ENCODE assay signal across 8 mouse cellular contexts in genomic region chr3:96197129-96197749, GRCm38 (mm10). TPM values are rescaled to one million over a fixed set of nuclear protein-coding genes. Genes with fewer than 3 reads are reported as not detected.
DNase-seq lines count a peak whose midpoint lies in the region; ATAC-seq lines count a peak whose summit lies in the region.

No protein-coding gene starts in this region.

- under 1% methylated on average over 50 of the region's 50 CpGs for WGBS in intestine, embryonic 16.5 days

- peak overlapping the region; percentile 99 for H3K4me2 ChIP-seq in intestine, embryonic 16.5 days (ENCODE audit: low read depth, low read length)

- peak; percentile 90 for DNase-seq in adrenal gland, postnatal 10 days
- DNase-seq in embryo, embryonic 9.5 days (ENCODE audit: extremely low spot score) = peak; percentile 90
- peak; percentile 76 for DNase-seq in gastrocnemius, postnatal 36 days
- peak; percentile 92 to 98 for DNase-seq in left cerebral cortex, postnatal 25 days (ENCODE audit: low spot score in 2 of 2)
- DNase-seq in mesoderm, embryonic 11.5 days (ENCODE audit: low read depth, low spot score) = peak; percentile 90
- peak; percentile 86 for DNase-seq in right cerebral cortex, postnatal 4 days
- DNase-seq in yolk sac, embryonic 10.5 days (ENCODE audit: low spot score) = peak; percentile 89

- peaks cover 10% of the 10 kb centered on the region for H3K4me1 ChIP-seq in intestine, embryonic 16.5 days (ENCODE audit: control insufficient read depth, insufficient read depth, low read length)

- no peaks in the 10 kb centered on the region for H3K27me3 ChIP-seq in intestine, embryonic 16.5 days (replicated peaks; ENCODE audit: control insufficient read depth, insufficient read depth, low read length)

- no peaks in the 10 kb centered on the region for H3K9me3 ChIP-seq in intestine, embryonic 16.5 days (ENCODE audit: control insufficient read depth, low read length)

- H3K27ac ChIP-seq in intestine, embryonic 16.5 days (ENCODE audit: low read length) = peak overlapping the region; percentile 91

- no peaks in the 10 kb centered on the region for H3K36me3 ChIP-seq in intestine, embryonic 16.5 days (ENCODE audit: control insufficient read depth, insufficient read depth, low read length)

- peak; percentile 94 for ATAC-seq in intestine, embryonic 16.5 days

- H3K4me3 ChIP-seq in intestine, embryonic 16.5 days (ENCODE audit: low read length) = peak overlapping the region; percentile 72

- intact Hi-C loops in gastrocnemius, postnatal 36 days (cut with DNase I) = no loop called here
- intact Hi-C loops in left cerebral cortex, postnatal 25 days (cut with DNase I) = no loop called here

- H3K9ac ChIP-seq in intestine, embryonic 16.5 days (ENCODE audit: low read depth, low read length) = peak overlapping the region; percentile 88

RNA-seq across cellular contexts. Expression of gene Sv2a, which starts 16.3 kb away (rescaled TPM):
- 10 to 100 TPM in 1 of 2 experiments, 1 to 10 TPM in 1; 9.5 to 14.2 TPM for total RNA-seq in adrenal gland, postnatal 10 days (2021)
- total RNA-seq in gastrocnemius, postnatal 36 days (2021) = 1 to 10 TPM in 1 of 2 experiments, under 1 TPM in 1; 0.37 to 1.5 TPM
- 3.2 and 3.4 TPM in 2 replicates for polyA plus RNA-seq in intestine, embryonic 16.5 days (2015; fragmentation: Nextera tagmentation; extraction: Ambion mirVana)
- total RNA-seq in left cerebral cortex, postnatal 25 days (2021) = 100 to 1,000 TPM; 429 to 435 TPM

RNA-seq across cellular contexts. Expression of gene Bola1, which starts 22.3 kb away (rescaled TPM):
- total RNA-seq in adrenal gland, postnatal 10 days (2021) = 10 to 100 TPM; 28.6 to 31.3 TPM
- 10 to 100 TPM; 20.8 to 24.6 TPM for total RNA-seq in gastrocnemius, postnatal 36 days (2021)
- polyA plus RNA-seq in intestine, embryonic 16.5 days (2015; fragmentation: Nextera tagmentation; extraction: Ambion mirVana) = 65.2 and 66.2 TPM in 2 replicates
- total RNA-seq in left cerebral cortex, postnatal 25 days (2021) = 10 to 100 TPM; 15.6 to 16.9 TPM

RNA-seq across cellular contexts. Expression of gene Hist2h2ab, which starts 22.4 kb away (rescaled TPM):
- total RNA-seq in adrenal gland, postnatal 10 days (2021) = 10 to 100 TPM; 17.5 to 21.2 TPM
- under 1 TPM in 1 of 2 experiments, not detected in 1; 0.92 TPM for total RNA-seq in gastrocnemius, postnatal 36 days (2021)
- 0.70 TPM in 1 of 2 replicates, not detected in the other for polyA plus RNA-seq in intestine, embryonic 16.5 days (2015; fragmentation: Nextera tagmentation; extraction: Ambion mirVana)
- 1 to 10 TPM; 4.8 to 8.9 TPM for total RNA-seq in left cerebral cortex, postnatal 25 days (2021)

RNA-seq across cellular contexts. Expression of gene Hist2h2ac, which starts 23.4 kb away (rescaled TPM):
- 100 to 1,000 TPM; 154 to 170 TPM for total RNA-seq in adrenal gland, postnatal 10 days (2021)
- total RNA-seq in gastrocnemius, postnatal 36 days (2021) = 10 to 100 TPM in 1 of 2 experiments, 1 to 10 TPM in 1; 9.9 to 10.3 TPM
- polyA plus RNA-seq in intestine, embryonic 16.5 days (2015; fragmentation: Nextera tagmentation; extraction: Ambion mirVana) = 2.8 and 4.7 TPM in 2 replicates
- total RNA-seq in left cerebral cortex, postnatal 25 days (2021) = 10 to 100 TPM; 18.3 to 24.3 TPM

RNA-seq across cellular contexts. Expression of gene Hist2h2be, which starts 23.7 kb away (rescaled TPM):
- 10 to 100 TPM in 1 of 2 experiments, 1 to 10 TPM in 1; 6.9 to 10.8 TPM for total RNA-seq in adrenal gland, postnatal 10 days (2021)
- total RNA-seq in gastrocnemius, postnatal 36 days (2021) = 1 to 10 TPM; 4.5 to 5.3 TPM
- 6.7 and 7.3 TPM in 2 replicates for polyA plus RNA-seq in intestine, embryonic 16.5 days (2015; fragmentation: Nextera tagmentation; extraction: Ambion mirVana)
- 1 to 10 TPM; 5.4 to 5.9 TPM for total RNA-seq in left cerebral cortex, postnatal 25 days (2021)

Comparison
In these comparisons a context has a peak if more than half of its experiments do, and no peak if none do; other contexts are left out.
1. Peak in every context shown above with its lines: DNase-seq, ATAC-seq, H3K4me3 ChIP-seq and H3K27ac ChIP-seq.
2. RNA of gene Sv2a, which starts 16.3 kb away (total RNA-seq): 429 to 435 TPM in left cerebral cortex, postnatal 25 days; 9.5 to 14.2 TPM in adrenal gland, postnatal 10 days and 0.37 to 1.5 TPM in gastrocnemius, postnatal 36 days; every median in the first group is over 10 times any median in the second.